ENCODE assay signal across 9 mouse cellular contexts in genomic region chr9:103758930-103759695, GRCm38 (mm10). TPM values are rescaled to one million over a fixed set of nuclear protein-coding genes. Genes with fewer than 3 reads are reported as not detected.
DNase-seq lines count a peak whose midpoint lies in the region; ATAC-seq and TF ChIP-seq lines count a peak whose summit lies in the region.
"Had no signal": no experiment of that assay in that cellular context is flagged by ENCODE, and none has a peak within 500 bp of the region (broad histone marks: within the 10 kb centered on the region; RNA-seq: fewer than 3 reads in every experiment).

No protein-coding gene starts in this region.

- H3K4me2 ChIP-seq in forebrain, embryonic 16.5 days (ENCODE audit: low read length) = peak overlapping the region; percentile 80

- no peaks in the 10 kb centered on the region for H3K4me1 ChIP-seq in MEL (ENCODE audit: control insufficient read depth in 1 of 2, insufficient read depth in 2 of 2, low read length in 2 of 2)
- peaks cover 41% of the 10 kb centered on the region for H3K4me1 ChIP-seq in forebrain, embryonic 16.5 days (replicated peaks; ENCODE audit: control insufficient read depth, insufficient read depth, low read length)

- intact Hi-C loops in heart, postnatal 25 days (cut with DNase I) = loop anchor here (1.0 to 2.0 kb wide), 4 partner anchors 135 to 269 kb away; no protein-coding TSS in a partner anchor

- H3K9me3 ChIP-seq in MEL (replicated peaks; ENCODE audit: insufficient read depth, low read length) = no peaks in the 10 kb centered on the region
- no peaks in the 10 kb centered on the region for H3K9me3 ChIP-seq in forebrain, embryonic 16.5 days (ENCODE audit: control insufficient read depth, low read length)

- H3K27ac ChIP-seq in MEL (ENCODE audit: control insufficient read depth, low read depth, low read length) = no peak overlapping the region
- H3K27ac ChIP-seq in forebrain, embryonic 16.5 days (ENCODE audit: low read length) = peak overlapping the region; percentile 77
- H3K27ac ChIP-seq: macrophage had no signal

- no peak overlapping the region for H3K4me3 ChIP-seq in MEL (ENCODE audit: control insufficient read depth in 1 of 2, insufficient read depth in 1 of 2, low read depth in 2 of 2, low read length in 2 of 2)
- peak overlapping the region; percentile 87 for H3K4me3 ChIP-seq in forebrain, embryonic 16.5 days (replicated peaks; ENCODE audit: low read length)

- no peaks in the 10 kb centered on the region for H3K79me2 ChIP-seq in MEL (ENCODE audit: control insufficient read depth, insufficient read depth, low read length, poor library complexity)

- ATAC-seq in forebrain, embryonic 16.5 days = peak; percentile 30

- no peak for TF ChIP-seq EP300 in MEL (IDR thresholded peaks at IDR 0.05; ENCODE audit: low read depth in 1 of 2, low read length in 2 of 2)

- TF ChIP-seq POLR2A in MEL (IDR thresholded peaks at IDR 0.05; ENCODE audit: control insufficient read depth in 1 of 2, insufficient read depth in 1 of 2, low read depth in 1 of 2, low read length in 2 of 2, poor library complexity in 1 of 2) = no peak

- H3K36me3 ChIP-seq in MEL (ENCODE audit: control insufficient read depth in 1 of 2, insufficient read depth in 2 of 2, low read length in 2 of 2) = no peaks in the 10 kb centered on the region
- H3K36me3 ChIP-seq in forebrain, embryonic 16.5 days (ENCODE audit: control insufficient read depth, insufficient read depth) = no peaks in the 10 kb centered on the region

- H3K9ac ChIP-seq in MEL (ENCODE audit: control insufficient read depth, low read depth, low read length, poor library complexity, severe bottlenecking) = no peak overlapping the region
- H3K9ac ChIP-seq in forebrain, embryonic 16.5 days (replicated peaks; ENCODE audit: low read depth, low read length) = peak overlapping the region; percentile 53

- 8% methylated on average over 20 of the region's 20 CpGs for WGBS in forebrain, embryonic 16.5 days

- TF ChIP-seq CTCF in MEL (IDR thresholded peaks at IDR 0.05 in 2 of 3, conservative IDR thresholded peaks at IDR 0.05 in 1 of 3; ENCODE audit: control insufficient read depth in 1 of 3, insufficient read depth in 1 of 3, low read depth in 2 of 3, low read length in 3 of 3, poor library complexity in 1 of 3, severe bottlenecking in 1 of 3) = peak; percentile 17 to 35 (median 22); a peak in 2 of 6 replicates

- peak; percentile 5 for DNase-seq in MEL (ENCODE audit: low read depth, low spot score)
- peak; percentile 88 for DNase-seq in cerebellum, adult 11 months
- peak; percentile 35 for DNase-seq in heart, postnatal 25 days (ENCODE audit: low spot score)
- DNase-seq in layer of hippocampus, adult 9-10 months (ENCODE audit: low spot score) = peak; percentile 84
- peak; percentile 86 for DNase-seq in lung, postnatal 14 days
- peak; percentile 91 to 94 for DNase-seq in right cerebral cortex, adult 2 months (ENCODE audit: low spot score in 2 of 2)
- DNase-seq in urinary bladder, postnatal 14 days (ENCODE audit: low spot score) = peak; percentile 81

- TF ChIP-seq RAD21 in MEL (IDR thresholded peaks at IDR 0.05; ENCODE audit: low read depth, low read length) = peak; percentile 28

- H3K27me3 ChIP-seq in MEL (ENCODE audit: control insufficient read depth in 1 of 2, insufficient read depth in 2 of 2, low read length in 2 of 2) = no peaks in the 10 kb centered on the region
- 0 out of 2 replicates have a peak, but pooled peaks cover under 1% of the 10 kb centered on the region for H3K27me3 ChIP-seq in forebrain, embryonic 16.5 days (replicated peaks; ENCODE audit: control insufficient read depth, insufficient read depth, low read length)

TF ChIP-seq in MEL, 35 proteins besides CTCF, POLR2A, EP300 and RAD21:
- TF ChIP-seq GATA1 (IDR thresholded peaks at IDR 0.05; ENCODE audit: low read depth, low read length) (no peak), POLR2AphosphoS2 (IDR thresholded peaks at IDR 0.05; ENCODE audit: low read length) (no peak), TAL1 (IDR thresholded peaks at IDR 0.05; ENCODE audit: low read length) (no peak), TBP (IDR thresholded peaks at IDR 0.05; ENCODE audit: low read depth, low read length) (no peak), SMC3 (IDR thresholded peaks at IDR 0.05; ENCODE audit: low read depth, low read length) (peak; percentile 29), MAX (IDR thresholded peaks at IDR 0.05; ENCODE audit: low read length) (no peak)

RNA-seq across cellular contexts. Expression of gene Tmem108, which starts 2.5 kb away (rescaled TPM):
- total RNA-seq in MEL (2012; rRNA removed) = not detected in 2 replicates
- not detected for polyA plus RNA-seq in MEL (2012; ENCODE audit: insufficient read depth in 1 of 2, insufficient read length in 2 of 2, low read depth in 1 of 2, low replicate concordance in 2 of 2, missing spikeins in 1 of 2)
- polyA plus RNA-seq in forebrain, embryonic 16.5 days (2015; fragmentation: Nextera tagmentation; extraction: Ambion mirVana) = 72.3 and 88.6 TPM in 2 replicates
- total RNA-seq in heart, postnatal 25 days (2021) = 1 to 10 TPM; 3.8 to 6.1 TPM
- polyA plus RNA-seq: macrophage had no signal

Comparison
In these comparisons a context has a peak if more than half of its experiments do, and no peak if none do; other contexts are left out.
1. DNase-seq: peak in every context shown above with its lines; median percentile 92 in right cerebral cortex, adult 2 months; 88 in cerebellum, adult 11 months; 86 in lung, postnatal 14 days; 84 in layer of hippocampus, adult 9-10 months; 81 in urinary bladder, postnatal 14 days; 35 in heart, postnatal 25 days; 5 in MEL.